Mouse (Mus musculus) thymus, adult 2 months (tissue): ENCODE results near the gene Fcgr1.

Experiments used
- CTCF ChIP-seq: fragments of 200-500 bp; IDR thresholded peaks from 2 replicates; pipeline ENCODE4 v1.5.1; 2012; ENCODE audit warnings: mild to moderate bottlenecking, control low read depth, low read length, moderate library complexity, borderline replicate concordance; ENCODE audit not compliant: control insufficient read depth, poor library complexity, insufficient read depth; ENCODE audit errors: extremely low read depth
- POLR2A ChIP-seq: fragments of 200-500 bp; IDR thresholded peaks from 2 replicates; pipeline ENCODE4 v1.6.1; 2012; ENCODE audit warnings: mild to moderate bottlenecking, low read length, control low read depth, moderate library complexity; ENCODE audit not compliant: control insufficient read depth, poor library complexity, insufficient read depth; ENCODE audit errors: extremely low read depth

GRCm38 (mm10) chr3:96234914-96235313 lies 58.9 kb downstream of the Fcgr1 start:
- no peak for TF ChIP-seq CTCF
- TF ChIP-seq POLR2A, result no peak
